Mouse (Mus musculus): Measurements from ENCODE around the gene Med27. TPM values are rescaled to one million over a fixed set of nuclear protein-coding genes. Genes with fewer than 3 reads are reported as not detected.
A peak's percentile ranks its signal among the peaks of the same experiment; 100 is the strongest.

The Med27 gene
- polyA plus RNA-seq, 1 experiment, result 21.4 TPM

GRCm38 (mm10) chr2:29500601-29501350, 154.2 kb downstream of the Med27 start:
- H3K9me3 ChIP-seq (replicated peaks; ENCODE audit: control insufficient read depth, insufficient read depth, low read length, poor library complexity, severe bottlenecking), result no peaks in the 10 kb centered on the region
- no peaks in the 10 kb centered on the region for H3K27me3 ChIP-seq (ENCODE audit: control insufficient read depth, insufficient read depth, low read length, poor library complexity, severe bottlenecking)
- no peak overlapping the region for H3K27ac ChIP-seq (ENCODE audit: insufficient read depth, low read length)
- peaks cover 16% of the 10 kb centered on the region for H3K4me1 ChIP-seq (ENCODE audit: control insufficient read depth, insufficient read depth, low read length)
- TF ChIP-seq EP300 (IDR thresholded peaks at IDR 0.05; ENCODE audit: insufficient read depth, low read depth, low read length) (peak; percentile 78), POLR2A (IDR thresholded peaks at IDR 0.05; ENCODE audit: insufficient read depth, low read length) (no peak)
- no peak overlapping the region for H3K9ac ChIP-seq (ENCODE audit: low read depth, poor library complexity, severe bottlenecking)
- H3K4me3 ChIP-seq (ENCODE audit: low read depth, low read length), result no peak overlapping the region
- no peaks in the 10 kb centered on the region for H3K36me3 ChIP-seq (ENCODE audit: control insufficient read depth, insufficient read depth, low read length, poor library complexity, severe bottlenecking)

DNA sequence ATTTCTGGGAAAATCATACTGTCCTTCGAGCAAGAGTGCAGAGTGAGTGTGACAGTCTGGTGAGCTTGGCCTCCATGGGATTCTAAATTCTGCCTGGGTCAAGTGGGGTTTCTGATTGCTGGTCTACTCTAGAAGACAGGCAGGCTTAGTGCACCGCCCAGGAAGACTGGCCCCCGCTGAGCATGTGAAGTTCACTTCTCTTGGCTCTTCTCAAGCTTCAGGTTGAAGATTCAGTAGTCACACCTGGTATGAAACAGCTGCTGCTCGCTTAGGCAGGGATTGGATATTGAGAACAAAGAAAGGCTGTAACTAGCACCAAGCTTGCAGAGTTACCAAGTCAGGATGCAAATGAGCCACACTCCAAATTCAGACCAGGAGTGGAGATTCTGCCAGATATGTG, 154.8 kb downstream of the Med27 start:
- no peaks in the 10 kb centered on the region for H3K36me3 ChIP-seq (ENCODE audit: control insufficient read depth, insufficient read depth, low read length, poor library complexity, severe bottlenecking)
- no peaks in the 10 kb centered on the region for H3K27me3 ChIP-seq (ENCODE audit: control insufficient read depth, insufficient read depth, low read length, poor library complexity, severe bottlenecking)
- no peak overlapping the region for H3K27ac ChIP-seq (ENCODE audit: insufficient read depth, low read length)
- no peak overlapping the region for H3K9ac ChIP-seq (ENCODE audit: low read depth, poor library complexity, severe bottlenecking)
- H3K4me3 ChIP-seq (ENCODE audit: low read depth, low read length), result no peak overlapping the region
- peaks cover 16% of the 10 kb centered on the region for H3K4me1 ChIP-seq (ENCODE audit: control insufficient read depth, insufficient read depth, low read length)
- H3K9me3 ChIP-seq (replicated peaks; ENCODE audit: control insufficient read depth, insufficient read depth, low read length, poor library complexity, severe bottlenecking), result no peaks in the 10 kb centered on the region
- TF ChIP-seq POLR2A (IDR thresholded peaks at IDR 0.05; ENCODE audit: insufficient read depth, low read length), result no peak
- no peak for TF ChIP-seq CTCF (IDR thresholded peaks at IDR 0.05; ENCODE audit: low read depth, low read length)
- no peak for TF ChIP-seq EP300 (IDR thresholded peaks at IDR 0.05; ENCODE audit: insufficient read depth, low read depth, low read length)

DNA sequence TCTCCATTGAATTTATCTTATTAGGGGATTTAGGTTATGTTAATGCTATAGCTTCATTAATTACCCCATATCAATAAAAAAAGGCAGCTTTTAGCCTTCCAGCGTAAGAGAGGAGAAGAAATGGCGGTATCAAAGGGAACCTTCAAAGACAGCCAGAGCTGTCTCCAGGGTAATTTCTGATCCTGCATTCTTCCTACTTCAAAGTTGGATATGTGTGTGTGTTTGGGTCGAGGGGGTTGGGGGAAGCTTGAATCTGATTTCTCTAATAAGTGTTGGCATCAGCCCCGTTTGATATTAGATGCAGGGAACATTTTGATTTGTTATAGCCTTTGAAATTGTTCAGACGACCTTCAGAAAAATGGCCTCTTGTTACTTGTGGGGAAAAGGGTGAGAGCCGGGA, 158.2 kb downstream of the Med27 start:
- Histone ChIP-seq H3K36me3 (ENCODE audit: control insufficient read depth, insufficient read depth, low read length, poor library complexity, severe bottlenecking) (no peaks in the 10 kb centered on the region), H3K4me3 (ENCODE audit: low read depth, low read length) (no peak overlapping the region), H3K9me3 (replicated peaks; ENCODE audit: control insufficient read depth, insufficient read depth, low read length, poor library complexity, severe bottlenecking) (no peaks in the 10 kb centered on the region), H3K9ac (ENCODE audit: low read depth, poor library complexity, severe bottlenecking) (no peak overlapping the region), H3K27me3 (ENCODE audit: control insufficient read depth, insufficient read depth, low read length, poor library complexity, severe bottlenecking) (no peaks in the 10 kb centered on the region), H3K4me1 (ENCODE audit: control insufficient read depth, insufficient read depth, low read length) (peaks cover 15% of the 10 kb centered on the region), H3K27ac (ENCODE audit: insufficient read depth, low read length) (no peak overlapping the region)
- TF ChIP-seq EP300 (IDR thresholded peaks at IDR 0.05; ENCODE audit: insufficient read depth, low read depth, low read length), result no peak
- no peak for TF ChIP-seq CTCF (IDR thresholded peaks at IDR 0.05; ENCODE audit: low read depth, low read length)
- TF ChIP-seq POLR2A (IDR thresholded peaks at IDR 0.05; ENCODE audit: insufficient read depth, low read length), result no peak

DNA sequence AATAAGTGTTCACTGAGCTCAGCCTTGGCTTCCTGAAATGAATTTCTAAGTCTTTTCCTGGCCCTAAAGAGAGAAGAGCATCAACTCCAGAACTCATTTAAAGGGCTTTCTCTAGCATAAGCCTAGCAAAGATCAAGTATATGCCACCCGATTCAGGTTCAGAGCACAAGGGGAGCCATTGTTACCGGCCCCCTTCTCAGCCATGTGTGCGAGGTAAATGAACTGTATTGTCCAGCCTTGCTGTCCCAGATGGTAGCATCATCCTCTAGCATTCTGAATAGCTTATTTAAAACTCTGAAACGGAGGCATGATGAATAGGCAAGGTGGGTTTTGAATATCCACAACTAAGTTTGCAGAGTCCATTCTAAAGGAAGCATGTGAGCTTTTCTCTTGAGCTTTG, 159.8 kb downstream of the Med27 start:
- no peak overlapping the region for H3K4me3 ChIP-seq (ENCODE audit: low read depth, low read length)
- no peaks in the 10 kb centered on the region for H3K36me3 ChIP-seq (ENCODE audit: control insufficient read depth, insufficient read depth, low read length, poor library complexity, severe bottlenecking)
- H3K4me1 ChIP-seq (ENCODE audit: control insufficient read depth, insufficient read depth, low read length), result peaks cover 9% of the 10 kb centered on the region
- H3K27ac ChIP-seq (ENCODE audit: insufficient read depth, low read length), result no peak overlapping the region
- H3K9ac ChIP-seq (ENCODE audit: low read depth, poor library complexity, severe bottlenecking), result no peak overlapping the region
- H3K9me3 ChIP-seq (replicated peaks; ENCODE audit: control insufficient read depth, insufficient read depth, low read length, poor library complexity, severe bottlenecking), result no peaks in the 10 kb centered on the region
- TF ChIP-seq EP300 (IDR thresholded peaks at IDR 0.05; ENCODE audit: insufficient read depth, low read depth, low read length) (no peak), CTCF (IDR thresholded peaks at IDR 0.05; ENCODE audit: low read depth, low read length) (no peak), POLR2A (IDR thresholded peaks at IDR 0.05; ENCODE audit: insufficient read depth, low read length) (no peak)
- H3K27me3 ChIP-seq (ENCODE audit: control insufficient read depth, insufficient read depth, low read length, poor library complexity, severe bottlenecking), result no peaks in the 10 kb centered on the region

- Histone ChIP-seq H3K27ac (ENCODE audit: insufficient read depth, low read length) (no peak overlapping the region), H3K27me3 (ENCODE audit: control insufficient read depth, insufficient read depth, low read length, poor library complexity, severe bottlenecking) (no peaks in the 10 kb centered on the region), H3K9me3 (replicated peaks; ENCODE audit: control insufficient read depth, insufficient read depth, low read length, poor library complexity, severe bottlenecking) (no peaks in the 10 kb centered on the region), H3K9ac (ENCODE audit: low read depth, poor library complexity, severe bottlenecking) (no peak overlapping the region), H3K4me1 (ENCODE audit: control insufficient read depth, insufficient read depth, low read length) (no peaks in the 10 kb centered on the region), H3K4me3 (ENCODE audit: low read depth, low read length) (no peak overlapping the region), H3K36me3 (ENCODE audit: control insufficient read depth, insufficient read depth, low read length, poor library complexity, severe bottlenecking) (no peaks in the 10 kb centered on the region)
- TF ChIP-seq CTCF (IDR thresholded peaks at IDR 0.05; ENCODE audit: low read depth, low read length) (no peak), EP300 (IDR thresholded peaks at IDR 0.05; ENCODE audit: insufficient read depth, low read depth, low read length) (no peak), POLR2A (IDR thresholded peaks at IDR 0.05; ENCODE audit: insufficient read depth, low read length) (no peak)
Observed at GRCm38 (mm10) chr2:29513131-29513530, 166.5 kb downstream of the Med27 start.

DNA sequence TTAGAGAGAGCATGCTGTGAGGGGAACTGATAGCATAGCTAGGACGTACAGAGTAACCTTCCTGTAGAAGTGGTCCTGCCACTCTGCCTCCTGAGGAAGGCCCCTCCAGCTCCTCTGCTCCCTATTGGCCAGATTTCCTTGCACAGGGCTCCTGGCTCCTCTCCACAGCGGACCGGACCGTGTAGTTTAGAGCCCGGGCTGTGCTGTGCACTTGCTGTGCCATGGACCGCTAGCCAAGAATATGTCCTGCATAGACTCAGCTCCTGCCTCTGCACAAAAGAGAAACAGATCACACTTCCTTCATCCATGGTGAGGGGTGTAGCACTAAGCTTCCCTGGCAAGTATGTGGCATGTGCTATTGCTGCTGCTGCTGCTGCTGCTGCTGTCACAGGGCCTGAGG, 168.2 kb downstream of the Med27 start:
- Histone ChIP-seq H3K27ac (ENCODE audit: insufficient read depth, low read length) (no peak overlapping the region), H3K27me3 (ENCODE audit: control insufficient read depth, insufficient read depth, low read length, poor library complexity, severe bottlenecking) (no peaks in the 10 kb centered on the region), H3K36me3 (ENCODE audit: control insufficient read depth, insufficient read depth, low read length, poor library complexity, severe bottlenecking) (no peaks in the 10 kb centered on the region), H3K4me3 (ENCODE audit: low read depth, low read length) (no peak overlapping the region), H3K4me1 (ENCODE audit: control insufficient read depth, insufficient read depth, low read length) (no peaks in the 10 kb centered on the region), H3K9ac (ENCODE audit: low read depth, poor library complexity, severe bottlenecking) (no peak overlapping the region), H3K9me3 (replicated peaks; ENCODE audit: control insufficient read depth, insufficient read depth, low read length, poor library complexity, severe bottlenecking) (no peaks in the 10 kb centered on the region)
- no peak for TF ChIP-seq POLR2A (IDR thresholded peaks at IDR 0.05; ENCODE audit: insufficient read depth, low read length)
- no peak for TF ChIP-seq CTCF (IDR thresholded peaks at IDR 0.05; ENCODE audit: low read depth, low read length)
- no peak for TF ChIP-seq EP300 (IDR thresholded peaks at IDR 0.05; ENCODE audit: insufficient read depth, low read depth, low read length)
